In genomic region chr11:88862355-88862754, GRCm38 (mm10) we compare ENCODE assay signal across 8 mouse cellular contexts. TPM values are rescaled to one million over a fixed set of nuclear protein-coding genes. Genes with fewer than 3 reads are reported as not detected.
DNase-seq lines count a peak whose midpoint lies in the region; ATAC-seq and TF ChIP-seq lines count a peak whose summit lies in the region.

No protein-coding gene starts in this region.

- TF ChIP-seq POLR2A in liver, adult 2 months (IDR thresholded peaks at IDR 0.05; ENCODE audit: extremely low read depth, insufficient read depth, low read length), result no peak
- no peak for TF ChIP-seq POLR2A in limb, embryonic 14.5 days (IDR thresholded peaks at IDR 0.05; ENCODE audit: borderline replicate concordance, extremely low read depth, insufficient read depth, insufficient read length)

- H3K9ac ChIP-seq in liver, adult 2 months (ENCODE audit: low read depth, low read length), result peak overlapping the region; percentile 76
- no peak overlapping the region for H3K9ac ChIP-seq in forebrain, embryonic 11.5 days (ENCODE audit: low read length)
- no peak overlapping the region for H3K9ac ChIP-seq in limb, embryonic 14.5 days (ENCODE audit: low read depth, low read length, severe bottlenecking)
- H3K9ac ChIP-seq in stomach, embryonic 15.5 days, result no peak overlapping the region

- H3K4me3 ChIP-seq in liver, adult 2 months (ENCODE audit: insufficient read depth, low read depth, low read length), result peak overlapping the region; percentile 69; the same call in 1 of the 2 replicates
- H3K4me3 ChIP-seq in forebrain, embryonic 11.5 days (ENCODE audit: low read depth, low read length), result no peak overlapping the region; the same call in 1 of the 2 replicates
- H3K4me3 ChIP-seq in limb, embryonic 14.5 days (replicated peaks; ENCODE audit: low read length), result peak overlapping the region; percentile 61
- peak overlapping the region; percentile 81 for H3K4me3 ChIP-seq in stomach, embryonic 15.5 days (replicated peaks)

- no peaks in the 10 kb centered on the region for H3K36me3 ChIP-seq in liver, adult 2 months (ENCODE audit: control insufficient read depth, insufficient read depth, low read length)
- H3K36me3 ChIP-seq in forebrain, embryonic 11.5 days (ENCODE audit: control insufficient read depth, insufficient read depth, low read length), result no peaks in the 10 kb centered on the region
- no peaks in the 10 kb centered on the region for H3K36me3 ChIP-seq in limb, embryonic 14.5 days (ENCODE audit: control insufficient read depth, insufficient read depth, low read length)
- H3K36me3 ChIP-seq in stomach, embryonic 15.5 days, result no peaks in the 10 kb centered on the region

- H3K4me1 ChIP-seq in liver, adult 2 months (ENCODE audit: control insufficient read depth, insufficient read depth, low read length), result peaks cover 18% of the 10 kb centered on the region
- peaks cover 8% of the 10 kb centered on the region; the same call in 1 of the 2 replicates for H3K4me1 ChIP-seq in forebrain, embryonic 11.5 days (replicated peaks; ENCODE audit: control insufficient read depth, insufficient read depth, low read length)
- peaks cover 6% of the 10 kb centered on the region for H3K4me1 ChIP-seq in limb, embryonic 14.5 days (ENCODE audit: control insufficient read depth, insufficient read depth, low read length)
- H3K4me1 ChIP-seq in stomach, embryonic 15.5 days, result peaks cover 2% of the 10 kb centered on the region; the same call in 1 of the 2 replicates

- H3K27ac ChIP-seq in liver, adult 2 months (replicated peaks; ENCODE audit: insufficient read depth, low read depth, low read length), result peak overlapping the region; percentile 89
- H3K27ac ChIP-seq in forebrain, embryonic 11.5 days (ENCODE audit: low read depth, low read length), result no peak overlapping the region
- no peak overlapping the region for H3K27ac ChIP-seq in limb, embryonic 14.5 days (replicated peaks; ENCODE audit: low read depth, low read length)
- H3K27ac ChIP-seq in stomach, embryonic 15.5 days, result no peak overlapping the region

- peak overlapping the region; percentile 93 for H3K4me2 ChIP-seq in forebrain, embryonic 11.5 days (ENCODE audit: low read depth, low read length, severe bottlenecking)
- H3K4me2 ChIP-seq in limb, embryonic 14.5 days (replicated peaks; ENCODE audit: low read depth, low read length, severe bottlenecking), result peak overlapping the region; percentile 93
- H3K4me2 ChIP-seq in stomach, embryonic 15.5 days, result peak overlapping the region; percentile 97

- WGBS in liver, adult 2 months, result 34% methylated on average over 2 of the region's 2 CpGs
- WGBS in forebrain, embryonic 11.5 days, result 86% methylated on average over 2 of the region's 2 CpGs
- 68% methylated on average over 2 of the region's 2 CpGs for WGBS in limb, embryonic 14.5 days
- WGBS in stomach, embryonic 15.5 days, result 63% methylated on average over 2 of the region's 2 CpGs

- H3K79me2 ChIP-seq in liver, adult 2 months (ENCODE audit: control insufficient read depth, insufficient read depth, low read length), result peaks cover 29% of the 10 kb centered on the region

- H3K27me3 ChIP-seq in liver, adult 2 months (ENCODE audit: control insufficient read depth, insufficient read depth, low read length), result no peaks in the 10 kb centered on the region
- no peaks in the 10 kb centered on the region for H3K27me3 ChIP-seq in forebrain, embryonic 11.5 days (ENCODE audit: control insufficient read depth, insufficient read depth, low read length)
- H3K27me3 ChIP-seq in limb, embryonic 14.5 days (ENCODE audit: control insufficient read depth, insufficient read depth, low read length), result no peaks in the 10 kb centered on the region
- no peaks in the 10 kb centered on the region for H3K27me3 ChIP-seq in stomach, embryonic 15.5 days (replicated peaks)

- no peak for ATAC-seq in forebrain, embryonic 11.5 days (replicated peaks; ENCODE audit: low FRiP score)
- no peak for ATAC-seq in limb, embryonic 14.5 days (ENCODE audit: low FRiP score, low read depth)
- no peak for ATAC-seq in stomach, embryonic 15.5 days (ENCODE audit: insufficient read depth, low FRiP score, low read depth)
- no peak for ATAC-seq in cerebellum, adult (ENCODE audit: insufficient number of reproducible peaks, low FRiP score, low TSS enrichment)

- H3K9me3 ChIP-seq in forebrain, embryonic 11.5 days (ENCODE audit: control insufficient read depth, low read length), result no peaks in the 10 kb centered on the region
- no peaks in the 10 kb centered on the region for H3K9me3 ChIP-seq in limb, embryonic 14.5 days (ENCODE audit: control insufficient read depth, low read length)
- H3K9me3 ChIP-seq in stomach, embryonic 15.5 days, result no peaks in the 10 kb centered on the region

- DNase-seq in liver, adult 2 months (ENCODE audit: extremely low read depth, low read depth, low spot score), result peak; percentile 64
- DNase-seq in liver (no peak), MN1 (ENCODE audit: low spot score) (no peak)
- no peak for DNase-seq in forebrain, embryonic 11.5 days (ENCODE audit: low spot score)
- no peak for DNase-seq in limb, embryonic 14.5 days (ENCODE audit: low spot score)
- no peak for DNase-seq in layer of hippocampus, postnatal 25 days (ENCODE audit: extremely low spot score in 1 of 2, low spot score in 1 of 2)

- TF ChIP-seq CTCF in liver, adult 2 months (IDR thresholded peaks at IDR 0.05; ENCODE audit: low read depth, low read length), result no peak

RNA-seq across cellular contexts. Expression of gene Akap1, which starts 2.0 kb away (rescaled TPM):
- 37.7 and 53.6 TPM in 2 replicates for total RNA-seq in liver, adult 2 months (2014; rRNA removed)
- polyA plus RNA-seq in liver, adult 2 months (2012; rRNA removed), result 58.0 and 81.5 TPM in 2 replicates
- 15.5 and 16.1 TPM in 2 replicates for polyA plus RNA-seq in forebrain, embryonic 11.5 days (2014; fragmentation: Nextera tagmentation; extraction: Ambion mirVana)
- polyA plus RNA-seq in limb, embryonic 14.5 days (2012; rRNA removed), result 31.4 and 33.5 TPM in 2 replicates
- polyA plus RNA-seq in limb, embryonic 14.5 days (2014; fragmentation: Nextera tagmentation; extraction: Ambion mirVana), result 14.9 and 15.0 TPM in 2 replicates
- 23.5 and 24.6 TPM in 2 replicates for polyA plus RNA-seq in stomach, embryonic 15.5 days (2015; fragmentation: Nextera tagmentation; extraction: Ambion mirVana)
- 10 to 100 TPM; 39.8 to 42.6 TPM for total RNA-seq in layer of hippocampus, postnatal 25 days (2021)
